Mouse (Mus musculus): Measurements from ENCODE around the gene Cd200r4. TPM values are rescaled to one million over a fixed set of nuclear protein-coding genes. Genes with fewer than 3 reads are reported as not detected.

Gene Cd200r4
- polyA plus RNA-seq, 1 experiment from 2014 or later: not detected

DNA sequence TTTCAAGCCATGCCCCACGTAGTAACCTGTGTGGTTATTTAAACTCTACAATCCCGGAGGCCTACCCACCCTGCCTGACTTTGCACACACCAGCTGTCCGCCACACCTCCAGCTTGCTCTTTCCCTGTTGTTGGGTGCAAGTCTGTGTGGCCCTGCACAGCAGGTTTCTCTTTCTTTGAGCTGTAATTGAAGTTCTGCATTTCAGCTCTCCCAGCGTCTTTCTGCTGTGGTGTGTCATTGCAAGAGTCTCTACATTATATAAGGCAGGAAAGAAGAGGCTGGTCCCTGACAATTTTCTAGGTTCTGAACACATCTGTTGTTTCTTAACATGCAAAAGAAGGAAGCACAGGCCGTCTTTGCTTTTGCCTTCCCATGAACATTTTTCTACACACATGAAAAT is 65.1 kb downstream of the Cd200r4 start:
- Histone ChIP-seq H3K9ac (no peak overlapping the region), H3K27me3 (replicated peaks) (no peaks in the 10 kb centered on the region), H3K4me3 (no peak overlapping the region), H3K36me3 (no peaks in the 10 kb centered on the region), H3K4me2 (no peak overlapping the region), H3K4me1 (replicated peaks) (0 out of 2 replicates have a peak, but pooled peaks cover 2% of the 10 kb centered on the region), H3K27ac (ENCODE audit: poor library complexity, severe bottlenecking) (no peak overlapping the region), H3K9me3 (replicated peaks) (no peaks in the 10 kb centered on the region)
- WGBS: 71% methylated on average over 5 of the region's 5 CpGs
- ATAC-seq (ENCODE audit: insufficient number of reproducible peaks, low FRiP score): no peak

DNA sequence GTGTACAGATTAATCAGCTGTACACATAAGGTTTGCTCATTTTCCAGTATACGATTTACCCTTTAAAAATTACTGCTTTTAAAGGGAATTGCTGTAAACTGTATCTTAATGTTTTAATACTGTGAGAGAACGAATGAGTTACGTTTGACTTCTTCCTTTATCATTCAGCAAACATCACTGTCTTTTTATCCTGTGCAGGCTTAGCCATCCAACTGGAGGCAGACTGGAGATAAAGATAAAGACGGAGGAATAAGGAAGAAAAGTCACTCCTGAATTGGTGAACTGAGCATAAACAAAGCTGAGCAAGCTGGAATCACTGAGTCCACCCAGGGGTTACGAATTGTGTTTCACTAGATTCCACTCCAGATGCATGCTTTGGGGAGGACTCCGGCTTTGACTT is 66.1 kb downstream of the Cd200r4 start:
- H3K9me3 ChIP-seq (replicated peaks): no peaks in the 10 kb centered on the region
- 64% methylated on average over 6 of the region's 6 CpGs for WGBS
- ATAC-seq (ENCODE audit: insufficient number of reproducible peaks, low FRiP score): no peak
- no peak overlapping the region for H3K9ac ChIP-seq
- H3K4me2 ChIP-seq: no peak overlapping the region
- H3K4me1 ChIP-seq (replicated peaks): 0 out of 2 replicates have a peak, but pooled peaks cover 2% of the 10 kb centered on the region
- no peaks in the 10 kb centered on the region for H3K36me3 ChIP-seq
- H3K4me3 ChIP-seq: no peak overlapping the region
- H3K27ac ChIP-seq (ENCODE audit: poor library complexity, severe bottlenecking): no peak overlapping the region
- no peaks in the 10 kb centered on the region for H3K27me3 ChIP-seq (replicated peaks)

Other genes starting within 250 kb of the Cd200r4 start
- 6.8 and 7.1 TPM in 2 replicates for gene Nepro, start 87.4 kb upstream of the Cd200r4 start, polyA plus RNA-seq (2016; fragmentation: Nextera tagmentation; extraction: Ambion mirVana)
- 23.2 and 27.6 TPM in 2 replicates for gene Gtpbp8, start 65.4 kb upstream of the Cd200r4 start, polyA plus RNA-seq (2016; fragmentation: Nextera tagmentation; extraction: Ambion mirVana)
- gene Cd200r1, start 46.0 kb upstream of the Cd200r4 start, polyA plus RNA-seq (2016; fragmentation: Nextera tagmentation; extraction: Ambion mirVana): 1.7 and 1.8 TPM in 2 replicates
- 0.37 and 0.39 TPM in 2 replicates for gene Cd200r2, start 55.4 kb downstream of the Cd200r4 start, polyA plus RNA-seq (2016; fragmentation: Nextera tagmentation; extraction: Ambion mirVana)
- gene Cd200r3, start 131.9 kb downstream of the Cd200r4 start, polyA plus RNA-seq (2016; fragmentation: Nextera tagmentation; extraction: Ambion mirVana): 0.13 and 0.27 TPM in 2 replicates

Data from heart, embryonic 12.5 days (tissue).